In the genomic region with DNA sequence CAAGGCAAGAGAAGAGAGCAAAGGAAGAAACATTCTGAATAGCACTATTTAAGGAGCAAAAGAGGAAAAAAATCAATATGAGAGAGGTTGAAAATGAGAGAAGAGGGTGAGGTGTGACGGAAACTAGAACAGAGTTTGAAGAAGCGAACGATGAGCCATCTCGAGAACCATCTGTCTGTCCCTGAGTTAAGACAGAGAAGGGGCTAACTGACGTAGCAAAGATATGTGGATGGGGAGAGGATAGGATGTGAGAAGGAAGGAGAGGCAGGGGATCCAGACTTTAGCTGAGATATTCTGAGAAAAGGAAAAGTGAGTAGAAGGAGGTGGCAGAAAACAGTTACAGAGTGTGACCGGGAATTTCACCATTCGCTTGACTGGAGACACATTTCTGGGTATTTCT, we compare ENCODE assay signal across 22 mouse cellular contexts.
DNase-seq lines count a peak whose midpoint lies in the region; ATAC-seq lines count a peak whose summit lies in the region.
"Had no signal": no experiment of that assay in that cellular context is flagged by ENCODE, and none has a peak within 500 bp of the region (broad histone marks: within the 10 kb centered on the region; RNA-seq: fewer than 3 reads in every experiment).

No protein-coding gene starts in this region.

- DNase-seq in frontal cortex, postnatal 36 days (ENCODE audit: low spot score in 2 of 2), result peak; percentile 1 to 15
- no peak for DNase-seq in frontal cortex, postnatal 25 days (ENCODE audit: low spot score in 2 of 2)
- DNase-seq in right cerebral cortex, adult 18-20 months, result peak; percentile 14
- DNase-seq in right cerebral cortex, postnatal 36 days (ENCODE audit: low spot score in 2 of 2), result no peak
- peak; percentile 43 for DNase-seq in brain, adult 2 months (ENCODE audit: low read depth, low spot score)
- DNase-seq in left cerebral cortex, adult 11 months (ENCODE audit: low spot score), result no peak
- DNase-seq: adrenal gland, adult 8-10 months; adrenal gland, postnatal 14 days; adrenal gland, postnatal 36 days; cerebellum, adult 11 months; cerebellum, adult 18-20 months; cerebellum, adult 8-10 months; cerebellum, adult 9-11 months; cerebellum, postnatal 14 days; cerebellum, postnatal 36 days; embryo, embryonic 11 days; forebrain, postnatal 0 days had no signal

- no peak for ATAC-seq in erythroid progenitor cell, adult 5-6 weeks (replicated peaks; ENCODE audit: low FRiP score, poor library complexity, severe bottlenecking)
- ATAC-seq: activated CD4-positive, CD25-positive, alpha-beta regulatory T cell, adult 4 months; forebrain, embryonic 13.5 days; forebrain, embryonic 15.5 days; forebrain, postnatal 0 days; Patski had no signal

Comparison
In these comparisons a context has a peak if more than half of its experiments do, and no peak if none do; other contexts are left out.
1. DNase-seq: peak in frontal cortex, postnatal 36 days (2 of 2), right cerebral cortex, adult 18-20 months (single experiment) and brain, adult 2 months (single experiment); none in frontal cortex, postnatal 25 days (0 of 2), right cerebral cortex, postnatal 36 days (0 of 2) and left cerebral cortex, adult 11 months (single experiment).